Mouse (Mus musculus): ENCODE data around the gene Ier2. TPM values are rescaled to one million over a fixed set of nuclear protein-coding genes. Genes with fewer than 3 reads are reported as not detected.

Ier2 gene
- total RNA-seq (2015; ENCODE audit: low replicate concordance), result 10.9 and 16.2 TPM in 2 replicates
- total RNA-seq (2017; ENCODE audit: low replicate concordance), result 7.6 and 8.1 TPM in 2 replicates

- ATAC-seq (replicated peaks; ENCODE audit: low FRiP score, poor library complexity, severe bottlenecking), result peak; percentile 69
Observed at GRCm38 (mm10) chr8:84662581-84663065, at the start of gene Ier2. TSS of gene Ier2 (minus strand) at chr8:84662852.

- ATAC-seq (replicated peaks; ENCODE audit: low FRiP score, poor library complexity, severe bottlenecking), result no peak
Observed at GRCm38 (mm10) chr8:84711933-84712758, 49.5 kb upstream of the Ier2 start.

- ATAC-seq (replicated peaks; ENCODE audit: low FRiP score, poor library complexity, severe bottlenecking), result no peak
Observed at GRCm38 (mm10) chr8:84711312-84711711, 48.7 kb upstream of the Ier2 start.

GRCm38 (mm10) chr8:84709931-84710330 is 47.3 kb upstream of the Ier2 start:
- no peak for ATAC-seq (replicated peaks; ENCODE audit: low FRiP score, poor library complexity, severe bottlenecking)

- ATAC-seq (replicated peaks; ENCODE audit: low FRiP score, poor library complexity, severe bottlenecking), result peak; percentile 71
Observed at GRCm38 (mm10) chr8:84708774-84709475, 46.3 kb upstream of the Ier2 start.

DNA sequence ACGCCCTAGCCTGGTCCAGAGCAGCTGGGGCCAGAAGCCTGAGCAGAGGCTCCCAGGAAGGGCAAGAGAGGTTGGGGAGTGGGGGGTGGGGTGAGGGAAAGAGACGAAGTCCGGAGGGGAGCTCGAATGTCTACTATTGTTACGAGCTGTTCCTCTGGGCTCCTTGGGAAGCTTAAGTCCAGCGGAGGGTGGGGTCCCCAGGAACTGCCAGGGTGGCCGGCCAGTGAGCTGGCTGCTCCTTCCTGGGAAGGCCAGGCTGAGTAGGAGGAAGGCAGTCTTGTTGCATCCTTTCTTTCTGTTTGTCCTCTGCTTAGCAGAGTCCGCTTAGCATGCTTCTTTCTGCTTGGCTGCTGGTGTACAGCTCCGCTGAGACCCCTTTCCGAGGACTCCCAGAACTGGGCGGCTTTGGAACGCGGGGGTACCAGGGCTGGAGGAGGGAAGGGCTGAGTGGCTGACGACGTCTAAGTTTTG is 45.5 kb upstream of the Ier2 start:
- no peak for ATAC-seq (replicated peaks; ENCODE audit: low FRiP score, poor library complexity, severe bottlenecking)

- no peak for ATAC-seq (replicated peaks; ENCODE audit: low FRiP score, poor library complexity, severe bottlenecking)
Observed at GRCm38 (mm10) chr8:84707267-84707883, 44.7 kb upstream of the Ier2 start.

DNA sequence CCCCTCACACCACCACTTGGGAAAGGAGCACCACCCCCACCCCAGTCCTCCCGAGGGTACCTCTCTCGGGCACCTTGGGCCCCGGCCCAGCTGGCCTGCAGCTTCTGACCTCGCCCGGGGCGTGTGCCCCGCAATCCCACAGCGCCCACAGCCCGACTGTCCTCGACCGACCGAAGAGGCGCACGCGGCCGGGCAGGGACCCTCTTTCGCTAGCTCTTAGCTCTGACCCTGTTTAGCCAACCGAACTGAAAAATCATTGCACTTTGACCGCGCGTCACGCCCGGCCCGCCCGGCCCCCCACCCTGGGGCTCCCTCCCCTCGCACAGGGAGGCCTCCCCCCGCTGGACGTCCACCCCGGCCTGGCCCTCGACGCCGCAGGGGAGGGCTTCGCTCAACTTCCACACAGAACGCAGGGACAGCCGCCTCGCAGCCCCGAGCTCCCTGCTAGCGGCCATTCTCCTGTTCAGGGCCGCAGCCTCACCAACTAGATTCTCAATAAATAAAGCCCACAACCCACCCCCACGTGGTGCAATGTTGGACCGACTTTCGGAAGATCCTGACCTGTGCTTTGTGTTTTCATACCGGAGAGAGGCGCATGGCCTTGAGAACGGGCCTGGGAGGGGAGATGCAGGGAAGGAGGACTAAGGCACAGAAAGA is 44.1 kb upstream of the Ier2 start:
- no peak for ATAC-seq (replicated peaks; ENCODE audit: low FRiP score, poor library complexity, severe bottlenecking)

DNA sequence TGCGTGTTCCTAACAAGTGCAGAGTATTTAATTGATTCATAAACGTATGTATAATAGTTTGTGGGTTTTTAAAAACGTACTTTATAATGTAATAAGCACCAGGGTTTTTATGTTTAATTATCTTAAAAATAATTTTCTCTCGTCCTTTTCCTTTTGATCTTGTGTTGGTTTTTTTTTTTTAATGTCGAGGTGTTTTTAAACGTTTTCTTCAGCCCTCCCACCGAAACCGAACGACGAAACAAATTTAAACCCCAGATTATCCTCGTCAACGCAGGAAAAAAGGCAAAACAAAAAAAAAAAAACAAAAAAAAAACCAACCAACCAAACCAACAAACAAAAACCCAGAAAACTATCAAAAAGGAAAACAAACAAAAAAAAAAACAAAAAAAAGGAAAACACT is 43.3 kb upstream of the Ier2 start:
- no peak for ATAC-seq (replicated peaks; ENCODE audit: low FRiP score, poor library complexity, severe bottlenecking)

GRCm38 (mm10) chr8:84704867-84705831 is 42.5 kb upstream of the Ier2 start:
- ATAC-seq (replicated peaks; ENCODE audit: low FRiP score, poor library complexity, severe bottlenecking), result no peak; the same call in 1 of the 2 replicates

DNA sequence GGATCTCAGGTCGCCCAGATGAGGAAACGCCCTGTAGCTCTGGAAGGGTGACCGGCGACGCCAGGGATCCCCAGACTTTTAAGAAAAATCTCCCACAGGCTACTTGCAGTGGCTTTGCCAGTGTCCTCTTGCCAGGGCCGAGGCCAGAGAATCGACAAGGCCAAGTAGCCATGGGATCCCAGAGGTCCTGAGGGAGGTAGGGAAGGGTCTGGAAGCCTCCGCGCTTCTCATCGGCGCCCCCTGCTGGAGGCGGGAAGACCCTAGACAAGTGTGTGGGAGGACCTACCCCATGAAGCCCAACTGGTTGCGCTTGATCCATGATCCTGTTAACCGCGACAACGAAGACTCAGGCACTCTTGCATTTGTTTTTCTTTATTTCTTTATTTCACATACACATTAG is 41.7 kb upstream of the Ier2 start:
- ATAC-seq (replicated peaks; ENCODE audit: low FRiP score, poor library complexity, severe bottlenecking), result peak; percentile 25

GRCm38 (mm10) chr8:84703466-84704249 is 41.0 kb upstream of the Ier2 start:
- ATAC-seq (replicated peaks; ENCODE audit: low FRiP score, poor library complexity, severe bottlenecking), result no peak

DNA sequence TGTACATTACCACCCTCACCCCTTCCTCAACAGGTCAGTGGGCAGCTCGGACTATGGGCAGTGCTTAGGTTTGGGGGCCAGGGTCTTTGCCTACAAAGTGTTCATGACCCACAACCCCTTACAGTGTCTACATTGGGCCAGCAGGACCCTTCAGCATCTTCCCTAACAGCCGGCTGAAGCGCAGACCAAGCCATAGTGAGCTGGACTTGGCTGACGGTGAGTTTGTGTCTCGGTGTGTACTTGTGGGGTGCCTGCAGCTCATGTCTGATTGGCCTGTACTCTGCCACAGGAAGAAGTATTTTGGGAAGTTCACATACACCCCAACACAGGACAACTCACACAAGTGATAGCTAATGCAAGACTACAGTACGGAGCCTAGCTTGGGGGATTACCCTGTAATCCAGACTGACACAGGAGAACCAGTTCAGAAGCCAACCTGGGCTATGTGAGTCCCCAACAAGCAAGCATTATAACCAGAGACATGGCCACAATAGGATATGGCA is 40.4 kb upstream of the Ier2 start:
- no peak for ATAC-seq (replicated peaks; ENCODE audit: low FRiP score, poor library complexity, severe bottlenecking)

- no peak for ATAC-seq (replicated peaks; ENCODE audit: low FRiP score, poor library complexity, severe bottlenecking)
Observed at GRCm38 (mm10) chr8:84702561-84702960, 39.9 kb upstream of the Ier2 start.

GRCm38 (mm10) chr8:84700941-84701911 is 38.6 kb upstream of the Ier2 start, which contains the start of gene Lyl1:
TSS of gene Lyl1 (plus strand) at chr8:84701457.
- ATAC-seq (replicated peaks; ENCODE audit: low FRiP score, poor library complexity, severe bottlenecking), result peak; percentile 71

DNA sequence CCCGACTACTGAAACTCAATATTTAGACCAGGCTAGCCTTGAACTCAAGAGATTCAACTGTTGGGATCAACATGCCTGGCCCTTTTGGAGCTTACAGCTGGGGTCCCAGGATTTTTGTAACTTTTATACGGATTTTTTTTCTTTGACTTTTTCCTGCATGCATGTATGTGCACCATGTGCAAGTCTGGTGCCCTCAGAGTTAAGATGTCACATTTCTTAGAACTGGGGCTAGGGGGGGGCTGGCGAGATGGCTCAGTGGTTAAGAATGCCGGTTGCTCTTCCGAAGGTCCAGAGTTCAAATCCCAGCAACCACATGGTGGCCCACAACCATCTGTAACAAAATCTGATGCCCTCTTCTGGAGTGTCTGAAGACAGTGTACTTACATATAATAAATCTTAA is 37.9 kb upstream of the Ier2 start:
- no peak for ATAC-seq (replicated peaks; ENCODE audit: low FRiP score, poor library complexity, severe bottlenecking)
